In the genomic region with DNA sequence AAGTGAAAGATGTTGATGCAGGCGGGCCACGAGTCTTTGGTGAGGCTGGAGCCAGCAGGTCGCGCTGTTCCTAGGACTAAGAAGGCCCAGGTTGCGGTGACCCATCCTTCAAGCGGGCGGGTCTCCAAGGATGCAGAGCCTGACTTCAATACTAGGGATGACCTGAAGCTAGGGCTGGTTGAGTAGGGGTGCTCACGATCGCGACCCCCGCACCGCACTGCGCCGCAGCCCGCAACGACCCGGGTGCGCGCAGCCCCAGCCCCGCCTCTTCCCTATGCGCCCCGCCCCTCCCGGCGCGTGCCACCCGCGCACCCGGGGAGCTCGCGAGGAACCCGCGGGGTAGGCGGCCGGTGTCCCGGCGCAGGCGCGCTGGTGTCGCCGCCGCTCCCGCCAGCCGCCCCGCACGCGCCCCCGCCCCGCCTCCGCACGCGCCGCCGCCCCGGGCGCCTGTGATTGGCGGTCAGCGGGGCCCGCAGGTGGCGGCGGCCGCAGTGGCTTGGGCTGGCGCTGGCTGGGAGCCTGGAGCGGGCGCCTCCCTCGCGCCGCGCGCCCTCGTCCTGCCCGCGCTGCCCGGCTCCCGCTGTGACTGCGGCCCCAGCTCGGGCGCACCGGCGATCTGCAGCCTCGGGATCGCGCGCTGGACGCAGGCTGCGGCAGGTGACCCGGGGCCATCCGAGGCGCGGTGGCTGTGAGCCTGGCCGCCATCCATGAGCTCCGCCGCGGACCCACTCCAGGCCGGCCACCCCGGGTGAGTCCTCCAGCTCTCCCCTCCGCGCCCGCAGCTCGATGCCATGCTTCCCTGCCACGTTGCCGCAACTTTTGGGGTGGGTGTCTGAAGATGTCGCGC, we compare ENCODE assay signal across 8 mouse cellular contexts. TPM values are rescaled to one million over a fixed set of nuclear protein-coding genes. Genes with fewer than 3 reads are reported as not detected.
DNase-seq lines count a peak whose midpoint lies in the region; ATAC-seq and TF ChIP-seq lines count a peak whose summit lies in the region.

No protein-coding gene starts in this region.

- no peaks in the 10 kb centered on the region for H3K36me3 ChIP-seq in hindbrain, embryonic 16.5 days (ENCODE audit: control insufficient read depth, insufficient read depth, low read length)
- no peaks in the 10 kb centered on the region for H3K36me3 ChIP-seq in lung, postnatal 0 days (ENCODE audit: insufficient read depth, low read length)

- peak; percentile 26; the same call in 1 of the 2 replicates for TF ChIP-seq CTCF in gastrocnemius, adult 2 months (IDR thresholded peaks at IDR 0.05)
- TF ChIP-seq CTCF in lung, postnatal 0 days (IDR thresholded peaks at IDR 0.05) = peak; percentile 25; the same call in 1 of the 2 replicates

- intact Hi-C loops in gastrocnemius, adult 2 months (cut with DNase I) = no loop called here

- peaks cover 6% of the 10 kb centered on the region; the same call in 1 of the 2 replicates for H3K4me1 ChIP-seq in hindbrain, embryonic 16.5 days (ENCODE audit: control insufficient read depth, insufficient read depth, low read depth, low read length)
- no peaks in the 10 kb centered on the region for H3K4me1 ChIP-seq in lung, postnatal 0 days (ENCODE audit: insufficient read depth, low read depth, low read length)

- peak; percentile 67 for DNase-seq in R1 (ENCODE audit: low read depth, low spot score)
- DNase-seq in cerebellum, postnatal 36 days = peak; percentile 73 to 86
- DNase-seq in gastrocnemius, adult 2 months = peak; percentile 65
- peak; percentile 72 to 87 for DNase-seq in left cerebral cortex, adult 18-20 months (ENCODE audit: low spot score in 2 of 2)
- DNase-seq in lung, postnatal 0 days (ENCODE audit: low spot score) = peak; percentile 32
- peak; percentile 86 for DNase-seq in right cerebral cortex, adult 18-20 months

- peak; percentile 91 for ATAC-seq in hindbrain, embryonic 16.5 days
- peak; percentile 86 for ATAC-seq in lung, postnatal 0 days
- ATAC-seq in inflammation-experienced regulatory T-cells, adult 6 months = no peak

- peak overlapping the region; percentile 74 for H3K4me3 ChIP-seq in gastrocnemius, adult 2 months
- peak overlapping the region; percentile 51 for H3K4me3 ChIP-seq in hindbrain, embryonic 16.5 days (ENCODE audit: low read length)
- peak overlapping the region; percentile 43 for H3K4me3 ChIP-seq in lung, postnatal 0 days (ENCODE audit: low read depth, low read length)

- peak overlapping the region; percentile 60 for H3K9ac ChIP-seq in hindbrain, embryonic 16.5 days (ENCODE audit: low read depth, low read length)
- H3K9ac ChIP-seq in lung, postnatal 0 days (replicated peaks; ENCODE audit: low read depth) = no peak overlapping the region

- no peak for TF ChIP-seq EP300 in lung, postnatal 0 days (IDR thresholded peaks at IDR 0.05)

- H3K27ac ChIP-seq in gastrocnemius, adult 2 months = peak overlapping the region; percentile 29
- H3K27ac ChIP-seq in hindbrain, embryonic 16.5 days (ENCODE audit: low read depth, low read length) = peak overlapping the region; percentile 66
- no peak overlapping the region for H3K27ac ChIP-seq in lung, postnatal 0 days (ENCODE audit: low read length)

- H3K9me3 ChIP-seq in hindbrain, embryonic 16.5 days (ENCODE audit: control insufficient read depth, low read length) = 0 out of 2 replicates have a peak, but pooled peaks cover 2% of the 10 kb centered on the region
- 0 out of 2 replicates have a peak, but pooled peaks cover 2% of the 10 kb centered on the region for H3K9me3 ChIP-seq in lung, postnatal 0 days (ENCODE audit: low read length)

- WGBS in hindbrain, embryonic 16.5 days = 1% methylated on average over 51 of the region's 103 CpGs
- under 1% methylated on average over 32 of the region's 103 CpGs for WGBS in lung, postnatal 0 days

- peaks cover 2% of the 10 kb centered on the region; the same call in 1 of the 2 replicates for H3K27me3 ChIP-seq in hindbrain, embryonic 16.5 days (replicated peaks; ENCODE audit: control insufficient read depth, insufficient read depth, low read length)
- H3K27me3 ChIP-seq in lung, postnatal 0 days (replicated peaks; ENCODE audit: insufficient read depth, low read length) = peaks cover 36% of the 10 kb centered on the region

- H3K4me2 ChIP-seq in hindbrain, embryonic 16.5 days (ENCODE audit: low read length) = peak overlapping the region; percentile 84
- peak overlapping the region; percentile 78 for H3K4me2 ChIP-seq in lung, postnatal 0 days (replicated peaks; ENCODE audit: low read depth, low read length)

RNA-seq across cellular contexts. Expression of gene Myrip, which starts 2.4 kb away (rescaled TPM):
- 1 to 10 TPM in 1 of 2 experiments, under 1 TPM in 1; 0.98 to 1.2 TPM for total RNA-seq in gastrocnemius, adult 2 months (2021)
- polyA plus RNA-seq in hindbrain, embryonic 16.5 days (2015; fragmentation: Nextera tagmentation; extraction: Ambion mirVana) = 7.3 and 8.1 TPM in 2 replicates
- total RNA-seq in left cerebral cortex, adult 18-20 months (2021) = 10 to 100 TPM; 79.9 to 84.9 TPM
- 0.58 and 0.65 TPM in 2 replicates for polyA plus RNA-seq in lung, postnatal 0 days (2015; fragmentation: Nextera tagmentation; extraction: Ambion mirVana)
- polyA plus RNA-seq in inflammation-experienced regulatory T-cells, adult 6 months (2017; shearing (Covaris generic)) = not detected

Comparison
In these comparisons a context has a peak if more than half of its experiments do, and no peak if none do; other contexts are left out.
1. DNase-seq: peak in every context shown above with its lines; median percentile 86 in right cerebral cortex, adult 18-20 months; 80 in cerebellum, postnatal 36 days; 80 in left cerebral cortex, adult 18-20 months; 67 in R1; 65 in gastrocnemius, adult 2 months; 32 in lung, postnatal 0 days.